Mouse (Mus musculus): ENCODE data around the gene Ywhae. TPM values are rescaled to one million over a fixed set of nuclear protein-coding genes. Genes with fewer than 3 reads are reported as not detected.

Gene Ywhae
- polyA plus RNA-seq, 1 experiment from 2014 or later = 718 TPM

- Histone ChIP-seq H3K9ac (ENCODE audit: low read depth, low read length) (peak overlapping the region; percentile 64), H3K4me1 (ENCODE audit: control insufficient read depth, insufficient read depth, low read length) (peaks cover 4% of the 10 kb centered on the region; the same call in 1 of the 2 replicates), H3K36me3 (ENCODE audit: control insufficient read depth, insufficient read depth, low read length) (no peaks in the 10 kb centered on the region), H3K27me3 (replicated peaks; ENCODE audit: control insufficient read depth, insufficient read depth, low read length) (peaks cover 15% of the 10 kb centered on the region), H3K27ac (ENCODE audit: low read length) (no peak overlapping the region), H3K4me2 (ENCODE audit: low read depth, low read length) (peak overlapping the region; percentile 65), H3K9me3 (ENCODE audit: control insufficient read depth, low read length) (no peaks in the 10 kb centered on the region), H3K4me3 (ENCODE audit: low read length) (peak overlapping the region; percentile 53)
- WGBS = 2% methylated on average over 37 of the region's 42 CpGs
- ATAC-seq = no peak
Measured at GRCm38 (mm10) chr11:75795321-75795636, 62.6 kb downstream of the Ywhae start.

DNA sequence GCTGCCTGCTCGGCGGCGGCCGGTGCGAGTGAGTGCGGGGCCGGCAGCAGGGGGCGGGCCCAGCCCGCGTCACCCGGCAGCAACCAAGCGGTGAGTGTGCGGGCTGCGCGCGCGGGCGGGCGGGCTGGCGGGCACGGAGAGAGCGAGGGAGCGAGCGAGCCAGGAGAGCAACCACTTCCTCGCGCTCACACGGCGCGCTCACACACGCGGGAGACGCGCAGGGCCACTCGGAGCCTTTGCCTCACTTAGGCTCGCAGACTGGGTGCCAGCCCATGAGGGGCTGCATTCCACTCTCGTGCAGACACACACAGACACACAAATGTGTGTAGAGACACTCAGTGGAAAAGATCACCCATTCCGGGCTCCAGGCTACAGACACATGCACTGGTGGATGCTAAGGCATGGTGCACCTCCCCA lies 63.4 kb downstream of the Ywhae start, which contains the start of gene Doc2b:
Doc2b (minus strand) TSS at position 21 of the 417 bp plus-strand sequence.
- WGBS = 6% methylated on average over 37 of the region's 37 CpGs
- ATAC-seq = peak; percentile 61

GRCm38 (mm10) chr11:75796536-75797246 lies 64.0 kb downstream of the Ywhae start:
- no peak overlapping the region for H3K27ac ChIP-seq (ENCODE audit: low read length)
- H3K9ac ChIP-seq (ENCODE audit: low read depth, low read length) = no peak overlapping the region
- H3K27me3 ChIP-seq (replicated peaks; ENCODE audit: control insufficient read depth, insufficient read depth, low read length) = peaks cover 15% of the 10 kb centered on the region
- no peaks in the 10 kb centered on the region for H3K36me3 ChIP-seq (ENCODE audit: control insufficient read depth, insufficient read depth, low read length)
- no peak overlapping the region for H3K4me3 ChIP-seq (ENCODE audit: low read length)
- H3K9me3 ChIP-seq (ENCODE audit: control insufficient read depth, low read length) = no peaks in the 10 kb centered on the region
- peaks cover 4% of the 10 kb centered on the region; the same call in 1 of the 2 replicates for H3K4me1 ChIP-seq (ENCODE audit: control insufficient read depth, insufficient read depth, low read length)
- no peak overlapping the region for H3K4me2 ChIP-seq (ENCODE audit: low read depth, low read length)
- WGBS = 70% methylated on average over 13 of the region's 13 CpGs
- ATAC-seq = no peak

More for the DNA sequence above, 63.4 kb downstream of the Ywhae start, which contains the start of gene Doc2b:
- no peaks in the 10 kb centered on the region for H3K9me3 ChIP-seq (ENCODE audit: control insufficient read depth, low read length)
- H3K27ac ChIP-seq (ENCODE audit: low read length) = no peak within 1 kb of the TSS
- H3K27me3 ChIP-seq (replicated peaks; ENCODE audit: control insufficient read depth, insufficient read depth, low read length) = peaks cover 15% of the 10 kb centered on the region
- peaks cover 4% of the 10 kb centered on the region; the same call in 1 of the 2 replicates for H3K4me1 ChIP-seq (ENCODE audit: control insufficient read depth, insufficient read depth, low read length)
- H3K9ac ChIP-seq (ENCODE audit: low read depth, low read length) = peak within 1 kb of the TSS; percentile 64
- H3K36me3 ChIP-seq (ENCODE audit: control insufficient read depth, insufficient read depth, low read length) = no peaks in the 10 kb centered on the region
- peak within 1 kb of the TSS; percentile 65 for H3K4me2 ChIP-seq (ENCODE audit: low read depth, low read length)
- peak within 1 kb of the TSS; percentile 53 for H3K4me3 ChIP-seq (ENCODE audit: low read length)

GRCm38 (mm10) chr11:75801369-75801768 lies 68.7 kb downstream of the Ywhae start:
- H3K27ac ChIP-seq (ENCODE audit: low read length) = no peak overlapping the region
- no peak overlapping the region for H3K4me2 ChIP-seq (ENCODE audit: low read depth, low read length)
- no peaks in the 10 kb centered on the region for H3K9me3 ChIP-seq (ENCODE audit: control insufficient read depth, low read length)
- 82% methylated on average over 4 of the region's 4 CpGs for WGBS
- H3K9ac ChIP-seq (ENCODE audit: low read depth, low read length) = no peak overlapping the region
- no peaks in the 10 kb centered on the region for H3K36me3 ChIP-seq (ENCODE audit: control insufficient read depth, insufficient read depth, low read length)
- no peaks in the 10 kb centered on the region for H3K4me1 ChIP-seq (ENCODE audit: control insufficient read depth, insufficient read depth, low read length)
- no peak for ATAC-seq
- 0 out of 2 replicates have a peak, but pooled peaks cover 2% of the 10 kb centered on the region for H3K27me3 ChIP-seq (replicated peaks; ENCODE audit: control insufficient read depth, insufficient read depth, low read length)
- no peak overlapping the region for H3K4me3 ChIP-seq (ENCODE audit: low read length)

DNA sequence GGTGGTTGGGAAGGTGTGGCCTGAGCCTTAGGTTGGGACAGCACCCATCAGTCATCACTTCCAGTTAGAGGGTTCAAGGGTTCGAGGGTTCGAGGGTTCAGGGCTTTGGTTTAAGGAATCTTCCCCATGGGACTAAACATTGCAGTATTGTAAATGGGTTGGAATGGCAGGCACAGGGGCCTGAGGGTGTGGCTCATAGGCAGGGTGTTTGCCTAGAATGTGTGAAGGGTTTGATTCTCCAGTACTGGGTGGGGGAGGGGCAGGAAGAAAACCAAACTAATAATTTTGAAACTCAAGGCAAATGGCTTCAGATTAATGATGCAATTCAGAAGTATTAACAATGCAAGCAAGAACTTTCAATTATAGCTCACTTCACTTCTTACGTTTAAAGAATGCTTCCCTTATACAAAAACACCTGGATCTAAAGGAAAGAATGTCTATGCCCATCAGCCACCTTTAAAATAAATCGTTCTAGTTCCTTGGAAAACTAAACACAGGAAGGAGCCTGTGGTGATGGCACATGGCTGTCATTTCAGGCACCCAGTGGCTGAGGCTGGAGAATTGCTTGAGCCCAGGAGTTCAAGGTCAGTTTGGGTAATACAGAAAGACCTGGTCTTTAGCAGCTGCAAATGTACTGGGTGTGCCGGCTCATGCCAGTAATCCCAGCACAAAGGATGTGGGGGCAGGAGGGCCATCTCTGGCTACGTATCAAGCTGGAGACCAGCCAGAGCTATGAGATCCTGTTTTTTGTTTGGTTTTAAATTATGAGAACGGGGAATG lies 69.3 kb downstream of the Ywhae start:
- Histone ChIP-seq H3K4me2 (ENCODE audit: low read depth, low read length) (no peak overlapping the region), H3K9me3 (ENCODE audit: control insufficient read depth, low read length) (no peaks in the 10 kb centered on the region), H3K36me3 (ENCODE audit: control insufficient read depth, insufficient read depth, low read length) (no peaks in the 10 kb centered on the region), H3K4me3 (ENCODE audit: low read length) (no peak overlapping the region), H3K27ac (ENCODE audit: low read length) (no peak overlapping the region), H3K27me3 (replicated peaks; ENCODE audit: control insufficient read depth, insufficient read depth, low read length) (no peaks in the 10 kb centered on the region), H3K4me1 (ENCODE audit: control insufficient read depth, insufficient read depth, low read length) (no peaks in the 10 kb centered on the region), H3K9ac (ENCODE audit: low read depth, low read length) (no peak overlapping the region)
- no peak for ATAC-seq
- WGBS = 74% methylated on average over 7 of the region's 7 CpGs

DNA sequence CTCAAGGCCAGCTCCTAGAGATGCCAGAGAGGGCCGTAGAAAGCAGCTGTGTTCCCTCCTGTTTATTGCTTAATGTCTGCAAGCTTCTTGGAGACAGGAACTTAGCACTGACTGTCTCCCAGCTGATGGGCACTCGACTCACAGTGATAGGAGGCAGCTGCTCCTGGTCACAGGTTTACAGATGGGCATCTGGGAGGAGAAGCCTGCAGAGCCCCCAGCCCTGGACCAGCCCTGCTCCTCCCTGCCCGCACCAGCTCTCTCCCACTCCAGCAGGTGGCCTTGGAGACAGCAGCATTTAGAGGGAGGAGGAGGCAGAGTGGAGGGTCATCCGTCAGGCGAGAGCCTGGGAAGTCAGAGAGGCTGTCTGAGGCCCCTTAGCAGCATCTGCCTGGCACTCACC lies 74.8 kb downstream of the Ywhae start:
- Histone ChIP-seq H3K9ac (ENCODE audit: low read depth, low read length) (no peak overlapping the region), H3K9me3 (ENCODE audit: control insufficient read depth, low read length) (no peaks in the 10 kb centered on the region), H3K27me3 (replicated peaks; ENCODE audit: control insufficient read depth, insufficient read depth, low read length) (no peaks in the 10 kb centered on the region), H3K4me2 (ENCODE audit: low read depth, low read length) (no peak overlapping the region), H3K4me3 (ENCODE audit: low read length) (no peak overlapping the region), H3K36me3 (ENCODE audit: control insufficient read depth, insufficient read depth, low read length) (no peaks in the 10 kb centered on the region), H3K27ac (ENCODE audit: low read length) (no peak overlapping the region), H3K4me1 (ENCODE audit: control insufficient read depth, insufficient read depth, low read length) (peaks cover 21% of the 10 kb centered on the region)
- 0 out of 2 replicates have a peak, but pooled peaks have one; percentile 8 for ATAC-seq
- WGBS = 27% methylated on average over 5 of the region's 5 CpGs

GRCm38 (mm10) chr11:75810526-75810925 lies 77.9 kb downstream of the Ywhae start:
- no peaks in the 10 kb centered on the region for H3K36me3 ChIP-seq (ENCODE audit: control insufficient read depth, insufficient read depth, low read length)
- H3K4me3 ChIP-seq (ENCODE audit: low read length) = no peak overlapping the region
- no peaks in the 10 kb centered on the region for H3K27me3 ChIP-seq (replicated peaks; ENCODE audit: control insufficient read depth, insufficient read depth, low read length)
- peak overlapping the region; percentile 65 for H3K27ac ChIP-seq (ENCODE audit: low read length)
- 0 out of 2 replicates have a peak overlapping the region, but pooled peaks have one; percentile 18 for H3K9ac ChIP-seq (ENCODE audit: low read depth, low read length)
- H3K9me3 ChIP-seq (ENCODE audit: control insufficient read depth, low read length) = no peaks in the 10 kb centered on the region
- H3K4me2 ChIP-seq (ENCODE audit: low read depth, low read length) = 0 out of 2 replicates have a peak overlapping the region, but pooled peaks have one; percentile 16
- peaks cover 35% of the 10 kb centered on the region for H3K4me1 ChIP-seq (ENCODE audit: control insufficient read depth, insufficient read depth, low read length)
- WGBS = 70% methylated on average over 3 of the region's 3 CpGs
- peak; percentile 71 for ATAC-seq

GRCm38 (mm10) chr11:75811900-75812299 lies 79.2 kb downstream of the Ywhae start:
- Histone ChIP-seq H3K9me3 (ENCODE audit: control insufficient read depth, low read length) (no peaks in the 10 kb centered on the region), H3K4me2 (ENCODE audit: low read depth, low read length) (no peak overlapping the region), H3K9ac (ENCODE audit: low read depth, low read length) (peak overlapping the region; percentile 59), H3K4me3 (ENCODE audit: low read length) (no peak overlapping the region), H3K27me3 (replicated peaks; ENCODE audit: control insufficient read depth, insufficient read depth, low read length) (no peaks in the 10 kb centered on the region), H3K27ac (ENCODE audit: low read length) (peak overlapping the region; percentile 98), H3K36me3 (ENCODE audit: control insufficient read depth, insufficient read depth, low read length) (no peaks in the 10 kb centered on the region), H3K4me1 (ENCODE audit: control insufficient read depth, insufficient read depth, low read length) (peaks cover 35% of the 10 kb centered on the region)
- WGBS = 10% methylated on average over 3 of the region's 3 CpGs
- ATAC-seq = peak; percentile 91

- H3K36me3 ChIP-seq (ENCODE audit: control insufficient read depth, insufficient read depth, low read length) = no peaks in the 10 kb centered on the region
- H3K9me3 ChIP-seq (ENCODE audit: control insufficient read depth, low read length) = no peaks in the 10 kb centered on the region
- no peaks in the 10 kb centered on the region for H3K27me3 ChIP-seq (replicated peaks; ENCODE audit: control insufficient read depth, insufficient read depth, low read length)
- WGBS = 60% methylated on average over 10 of the region's 10 CpGs
- peak overlapping the region; percentile 37; the same call in 1 of the 2 replicates for H3K9ac ChIP-seq (ENCODE audit: low read depth, low read length)
- no peak for ATAC-seq
- H3K4me1 ChIP-seq (ENCODE audit: control insufficient read depth, insufficient read depth, low read length) = peaks cover 31% of the 10 kb centered on the region
- no peak overlapping the region for H3K4me2 ChIP-seq (ENCODE audit: low read depth, low read length)
- peak overlapping the region; percentile 98 for H3K27ac ChIP-seq (ENCODE audit: low read length)
- no peak overlapping the region for H3K4me3 ChIP-seq (ENCODE audit: low read length)
Measured at GRCm38 (mm10) chr11:75813085-75813484, 80.4 kb downstream of the Ywhae start.
